Mouse (Mus musculus): ENCODE measurements around the gene Clta. TPM values are rescaled to one million over a fixed set of nuclear protein-coding genes. Genes with fewer than 3 reads are reported as not detected.
A peak's percentile ranks its signal among the peaks of the same experiment; 100 is the strongest.
"Not testable (repeated sequence)": the region's sequence is repeated elsewhere in the genome, so short reads cannot be mapped to it uniquely, and the experiment has no call there.

Gene Clta
- polyA plus RNA-seq, 1 experiment from 2014 or later = 136 TPM

DNA sequence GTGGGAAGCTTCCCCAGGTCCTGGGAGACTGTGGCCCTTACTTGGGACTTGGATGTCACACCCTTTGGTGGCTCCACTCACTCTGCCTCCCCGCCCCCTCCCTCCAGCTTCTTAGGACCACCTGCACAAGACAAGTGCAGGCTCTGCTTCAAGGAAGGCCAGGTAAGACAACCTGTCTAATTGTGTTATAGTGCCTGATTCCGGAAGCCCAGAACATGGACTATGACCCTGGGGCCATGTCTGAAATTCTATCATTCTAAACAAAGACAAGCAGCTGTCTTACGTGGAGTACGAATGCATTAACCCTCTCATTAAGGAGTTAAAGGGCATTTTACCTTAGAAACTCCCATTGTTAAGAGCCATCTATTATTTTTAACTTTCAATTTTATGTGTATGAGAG lies 36.5 kb downstream of the Clta start:
- H3K4me2 ChIP-seq (ENCODE audit: low read depth, low read length) = no peak overlapping the region

DNA sequence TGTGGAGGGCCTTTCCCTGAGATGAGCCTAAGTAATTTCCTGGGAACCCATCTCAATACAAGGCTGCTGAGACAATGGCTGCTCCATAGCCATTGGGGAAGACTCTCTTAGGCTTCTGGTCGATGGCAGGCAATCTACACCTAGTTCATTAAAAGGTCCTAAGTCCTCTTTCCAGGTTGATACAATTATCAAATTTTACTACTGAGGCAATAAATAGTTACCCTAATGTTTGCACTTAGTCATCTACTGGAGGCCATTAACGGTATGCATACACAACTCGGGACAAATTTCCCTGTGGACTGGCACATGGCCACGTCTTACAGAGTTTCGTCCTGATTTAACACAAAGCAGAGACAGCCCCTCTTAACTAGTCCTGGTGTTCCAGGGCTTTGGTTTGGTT lies 38.2 kb downstream of the Clta start:
- no peak overlapping the region for H3K4me2 ChIP-seq (ENCODE audit: low read depth, low read length)
- no peaks in the 10 kb centered on the region for H3K4me1 ChIP-seq (ENCODE audit: insufficient read depth)
- ATAC-seq (no peak), DNase-seq (no peak)
- H3K4me3 ChIP-seq (ENCODE audit: low read depth, low read length) = no peak overlapping the region
- TF ChIP-seq EP300 (IDR thresholded peaks at IDR 0.05; ENCODE audit: low read depth) (no peak), CTCF (IDR thresholded peaks at IDR 0.05; ENCODE audit: low read depth) (no peak)
- no peak overlapping the region for H3K9ac ChIP-seq (replicated peaks)
- H3K27me3 ChIP-seq (ENCODE audit: insufficient read depth, low read length) = no peaks in the 10 kb centered on the region
- no peak overlapping the region for H3K27ac ChIP-seq (ENCODE audit: low read depth)
- 85% methylated on average over 5 of the region's 5 CpGs for WGBS (ENCODE audit: insufficient replicate concordance)
- H3K36me3 ChIP-seq (replicated peaks; ENCODE audit: insufficient read depth, low read length) = peaks cover 76% of the 10 kb centered on the region
- H3K9me3 ChIP-seq (ENCODE audit: low read length) = no peaks in the 10 kb centered on the region

More for the DNA sequence above, 36.5 kb downstream of the Clta start:
- ATAC-seq = no peak
- DNase-seq = no peak
- H3K27ac ChIP-seq (ENCODE audit: low read depth) = no peak overlapping the region
- no peaks in the 10 kb centered on the region for H3K4me1 ChIP-seq (ENCODE audit: insufficient read depth)
- H3K4me3 ChIP-seq (ENCODE audit: low read depth, low read length) = no peak overlapping the region
- H3K36me3 ChIP-seq (replicated peaks; ENCODE audit: insufficient read depth, low read length) = peaks cover 70% of the 10 kb centered on the region
- H3K9me3 ChIP-seq (ENCODE audit: low read length) = no peaks in the 10 kb centered on the region
- 85% methylated on average over 4 of the region's 4 CpGs for WGBS (ENCODE audit: insufficient replicate concordance)
- TF ChIP-seq EP300 (IDR thresholded peaks at IDR 0.05; ENCODE audit: low read depth) (no peak), CTCF (IDR thresholded peaks at IDR 0.05; ENCODE audit: low read depth) (no peak)
- H3K9ac ChIP-seq (replicated peaks) = no peak overlapping the region
- no peaks in the 10 kb centered on the region for H3K27me3 ChIP-seq (ENCODE audit: insufficient read depth, low read length)

DNA sequence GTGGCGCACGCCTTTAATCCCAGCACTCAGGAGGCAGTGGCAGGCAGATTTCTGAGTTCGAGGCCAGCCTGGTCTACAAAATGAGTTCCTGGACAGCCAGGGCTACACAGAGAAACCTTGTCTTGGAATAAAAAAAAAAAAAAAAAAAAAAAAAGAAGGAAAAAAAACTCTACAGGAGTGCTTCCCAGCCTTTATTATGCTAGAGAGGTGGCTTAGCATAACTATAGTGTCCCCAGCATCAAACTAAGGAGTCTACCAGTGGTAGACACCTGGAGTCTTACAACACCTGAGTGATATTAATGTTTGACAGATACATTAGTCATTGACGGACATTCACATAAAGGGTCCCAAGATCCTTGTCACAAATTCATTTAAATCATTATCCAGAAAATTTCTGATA lies 38.9 kb downstream of the Clta start:
- not testable (repeated sequence) for H3K4me2 ChIP-seq (ENCODE audit: low read depth, low read length); H3K27me3 ChIP-seq (ENCODE audit: insufficient read depth, low read length); H3K27ac ChIP-seq (ENCODE audit: low read depth); H3K9me3 ChIP-seq (ENCODE audit: low read length); ATAC-seq; H3K9ac ChIP-seq (replicated peaks); DNase-seq; H3K4me3 ChIP-seq (ENCODE audit: low read depth, low read length); H3K4me1 ChIP-seq (ENCODE audit: insufficient read depth)
- WGBS (ENCODE audit: insufficient replicate concordance) = 87% methylated on average over 4 of the region's 4 CpGs
- peaks cover 73% of the 10 kb centered on the region for H3K36me3 ChIP-seq (replicated peaks; ENCODE audit: insufficient read depth, low read length)

DNA sequence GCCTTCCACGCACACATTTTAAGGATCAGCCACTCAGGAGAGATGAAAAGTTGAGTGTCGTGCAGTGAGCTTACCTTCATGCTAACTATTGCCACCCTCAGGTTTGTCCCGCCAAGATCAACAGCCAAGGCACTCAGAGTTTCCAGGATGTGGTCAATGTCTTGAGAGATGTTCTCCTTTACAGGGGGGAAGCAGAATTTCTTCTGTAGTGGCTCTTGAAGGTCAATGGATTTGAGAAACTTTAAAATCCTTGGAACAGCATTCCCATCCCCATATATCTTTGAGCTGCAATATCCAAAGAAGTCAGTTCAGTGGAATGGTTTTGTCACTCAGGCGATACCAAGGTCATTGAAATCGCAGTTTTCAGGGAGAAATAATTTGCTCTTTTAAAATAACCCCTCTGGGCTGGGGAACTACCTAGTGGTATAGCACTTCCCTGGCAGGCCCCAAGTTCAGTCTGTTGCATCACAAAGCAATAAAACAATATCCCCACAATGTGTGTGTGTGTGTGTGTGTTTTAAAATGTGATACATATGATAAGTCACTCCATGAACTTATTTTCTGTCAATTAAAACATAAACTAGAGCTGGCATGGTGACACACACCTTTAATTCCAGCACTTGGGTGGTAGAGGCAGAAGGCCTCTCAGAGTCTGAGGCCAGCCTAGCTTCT lies 40.6 kb downstream of the Clta start:
- Histone ChIP-seq H3K27ac (ENCODE audit: low read depth) (no peak overlapping the region), H3K36me3 (replicated peaks; ENCODE audit: insufficient read depth, low read length) (peaks cover 75% of the 10 kb centered on the region), H3K4me1 (ENCODE audit: insufficient read depth) (no peaks in the 10 kb centered on the region), H3K27me3 (ENCODE audit: insufficient read depth, low read length) (no peaks in the 10 kb centered on the region), H3K9me3 (ENCODE audit: low read length) (no peaks in the 10 kb centered on the region), H3K4me2 (ENCODE audit: low read depth, low read length) (no peak overlapping the region), H3K9ac (replicated peaks) (no peak overlapping the region), H3K4me3 (ENCODE audit: low read depth, low read length) (no peak overlapping the region)
- no peak for ATAC-seq
- no peak for TF ChIP-seq EP300 (IDR thresholded peaks at IDR 0.05; ENCODE audit: low read depth)
- TF ChIP-seq CTCF (IDR thresholded peaks at IDR 0.05; ENCODE audit: low read depth) = no peak
- WGBS (ENCODE audit: insufficient replicate concordance) = 81% methylated on average over 5 of the region's 5 CpGs
- DNase-seq = no peak

DNA sequence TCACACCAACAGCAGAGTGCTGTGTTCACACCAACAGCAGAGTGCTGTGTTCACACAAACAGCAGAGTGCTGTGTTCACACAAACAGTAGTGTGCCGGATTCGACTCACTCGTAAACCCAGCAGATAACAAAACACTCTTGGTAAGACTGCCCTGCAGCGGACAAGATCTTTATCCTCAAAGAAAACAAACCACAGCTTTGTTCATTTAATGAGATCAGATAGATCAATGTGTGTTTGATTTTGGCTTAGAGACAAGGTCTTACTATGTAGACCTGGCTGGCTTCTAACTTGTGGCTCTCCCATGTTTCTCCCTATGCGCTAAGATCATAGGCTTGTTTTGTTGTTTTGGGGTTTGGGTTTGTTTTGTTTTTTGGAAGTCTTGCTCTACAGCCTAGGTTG lies 41.8 kb downstream of the Clta start:
- whole genome bisulfite sequencing (ENCODE audit: insufficient replicate concordance) = 74% methylated on average over 5 of the region's 5 CpGs
- no peak overlapping the region for H3K9ac ChIP-seq (replicated peaks)
- ATAC-seq (no peak), DNase-seq (no peak)
- H3K9me3 ChIP-seq (ENCODE audit: low read length) = no peaks in the 10 kb centered on the region
- no peaks in the 10 kb centered on the region for H3K4me1 ChIP-seq (ENCODE audit: insufficient read depth)
- peaks cover 68% of the 10 kb centered on the region for H3K36me3 ChIP-seq (replicated peaks; ENCODE audit: insufficient read depth, low read length)
- no peak overlapping the region for H3K4me3 ChIP-seq (ENCODE audit: low read depth, low read length)
- TF ChIP-seq CTCF (IDR thresholded peaks at IDR 0.05; ENCODE audit: low read depth) (no peak), EP300 (IDR thresholded peaks at IDR 0.05; ENCODE audit: low read depth) (no peak)
- no peak overlapping the region for H3K4me2 ChIP-seq (ENCODE audit: low read depth, low read length)
- no peak overlapping the region for H3K27ac ChIP-seq (ENCODE audit: low read depth)
- H3K27me3 ChIP-seq (ENCODE audit: insufficient read depth, low read length) = no peaks in the 10 kb centered on the region

DNA sequence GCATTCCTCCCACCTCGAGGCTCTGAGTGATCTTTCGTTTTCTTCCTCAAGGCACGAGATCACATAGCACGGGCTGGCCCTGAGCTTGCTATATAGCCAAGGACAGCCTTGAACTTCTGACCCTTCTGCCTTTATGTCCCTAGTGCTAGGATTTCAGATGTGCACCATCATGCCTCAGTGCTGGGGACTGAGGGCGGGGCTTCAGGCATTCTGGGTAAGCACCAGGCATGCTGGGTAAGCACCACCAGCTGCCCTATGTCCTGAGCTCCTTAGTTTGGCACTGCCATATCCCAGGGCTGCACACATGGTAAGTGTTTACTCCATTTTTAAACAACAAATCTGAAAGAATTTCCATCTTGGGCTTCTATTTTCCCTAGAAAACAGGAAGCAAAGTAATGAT lies 45.6 kb downstream of the Clta start:
- no peak for TF ChIP-seq EP300 (IDR thresholded peaks at IDR 0.05; ENCODE audit: low read depth)
- TF ChIP-seq CTCF (IDR thresholded peaks at IDR 0.05; ENCODE audit: low read depth) = no peak
- Histone ChIP-seq H3K4me2 (ENCODE audit: low read depth, low read length) (no peak overlapping the region), H3K36me3 (replicated peaks; ENCODE audit: insufficient read depth, low read length) (peaks cover 58% of the 10 kb centered on the region), H3K27me3 (ENCODE audit: insufficient read depth, low read length) (no peaks in the 10 kb centered on the region), H3K27ac (ENCODE audit: low read depth) (no peak overlapping the region), H3K4me3 (ENCODE audit: low read depth, low read length) (no peak overlapping the region), H3K9ac (replicated peaks) (no peak overlapping the region), H3K4me1 (ENCODE audit: insufficient read depth) (no peaks in the 10 kb centered on the region), H3K9me3 (ENCODE audit: low read length) (no peaks in the 10 kb centered on the region)
- ATAC-seq (no peak), DNase-seq (no peak)
- 75% methylated on average over 5 of the region's 5 CpGs for WGBS (ENCODE audit: insufficient replicate concordance)

DNA sequence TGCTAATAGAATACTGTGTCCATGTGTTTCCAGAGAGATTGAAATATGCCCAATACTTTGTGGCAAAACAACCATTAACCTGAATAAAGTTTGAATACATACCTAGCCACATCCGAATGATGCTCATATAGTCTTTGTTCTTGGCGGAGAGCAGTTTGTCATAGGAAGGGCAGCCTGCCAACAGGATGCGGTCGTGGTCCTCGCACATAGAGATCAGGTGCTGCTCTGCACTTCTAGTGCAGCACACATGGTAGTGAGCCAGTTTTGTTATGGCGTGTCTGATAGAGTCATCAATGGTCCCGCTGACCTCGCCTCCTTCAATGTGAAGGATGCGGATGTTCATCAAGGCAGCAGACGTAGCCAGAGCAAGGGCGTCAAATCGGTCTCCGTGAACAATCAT lies 55.4 kb downstream of the Clta start:
- Histone ChIP-seq H3K4me3 (ENCODE audit: low read depth, low read length) (no peak overlapping the region), H3K27ac (ENCODE audit: low read depth) (no peak overlapping the region), H3K36me3 (replicated peaks; ENCODE audit: insufficient read depth, low read length) (peaks cover 39% of the 10 kb centered on the region), H3K9me3 (ENCODE audit: low read length) (no peaks in the 10 kb centered on the region), H3K4me2 (ENCODE audit: low read depth, low read length) (no peak overlapping the region), H3K4me1 (ENCODE audit: insufficient read depth) (no peaks in the 10 kb centered on the region), H3K27me3 (ENCODE audit: insufficient read depth, low read length) (no peaks in the 10 kb centered on the region), H3K9ac (replicated peaks) (no peak overlapping the region)
- TF ChIP-seq CTCF (IDR thresholded peaks at IDR 0.05; ENCODE audit: low read depth) (no peak), EP300 (IDR thresholded peaks at IDR 0.05; ENCODE audit: low read depth) (no peak)
- DNase-seq (no peak), ATAC-seq (0 out of 2 replicates have a peak, but pooled peaks have one; percentile 14)
- 91% methylated on average over 13 of the region's 13 CpGs for WGBS (ENCODE audit: insufficient replicate concordance)
